Mouse (Mus musculus) macrophage (primary cell): Measurements from ENCODE around the gene Git1. TPM values are rescaled to one million over a fixed set of nuclear protein-coding genes. Genes with fewer than 3 reads are reported as not detected.
A peak's percentile ranks its signal among the peaks of the same experiment; 100 is the strongest.

Experiments
- H3K27ac ChIP-seq: fragments of 350-480 bp; formaldehyde crosslinking; 2 replicates; pipeline ENCODE4 v1.9.0; 2021
- H3K36me3 ChIP-seq: fragments of 350-480 bp; formaldehyde crosslinking; 2 replicates; pipeline ENCODE4 v1.9.0; 2021; ENCODE audit errors: inconsistent target
- H3K4me3 ChIP-seq: fragments of 350-480 bp; formaldehyde crosslinking; 2 replicates; pipeline ENCODE4 v1.9.0; 2021; ENCODE audit errors: inconsistent target
- H3K79me2 ChIP-seq: fragments of 350-480 bp; formaldehyde crosslinking; 2 replicates; pipeline ENCODE4 v1.9.0; 2021; ENCODE audit errors: inconsistent target
- WGBS: methylation state at CpG from one replicate; pipeline ENCODE4 v1.1.7; 2026; ENCODE audit warnings: inconsistent platforms; ENCODE audit not compliant: missing documents; 5-methylcytosine and 5-hydroxymethylcytosine counted together
- polyA plus RNA-seq: library from polyadenylated mRNA; stranded (reverse); fragments of 250-400 nt; gene quantifications from 3 replicates; pipeline ENCODE4 v1.2.4, GENCODE M21; 2018; ENCODE audit warnings: inconsistent platforms

Gene Git1
- polyA plus RNA-seq, 1 experiment from 2014 or later, result 25.3 TPM

- Histone ChIP-seq H3K79me2 (no peaks in the 10 kb centered on the region), H3K36me3 (no peaks in the 10 kb centered on the region), H3K4me3 (no peak overlapping the region), H3K27ac (no peak overlapping the region)
- 65% methylated on average over 9 of the region's 9 CpGs for WGBS
These were observed 26.8 kb upstream of the Git1 start for GRCm38 (mm10) chr11:77466544-77466943.

GRCm38 (mm10) chr11:77467157-77467556 is 26.2 kb upstream of the Git1 start:
- Histone ChIP-seq H3K36me3 (no peaks in the 10 kb centered on the region), H3K27ac (no peak overlapping the region), H3K79me2 (no peaks in the 10 kb centered on the region), H3K4me3 (no peak overlapping the region)
- WGBS, result 4% methylated on average over 25 of the region's 25 CpGs

GRCm38 (mm10) chr11:77467784-77468183 is 25.6 kb upstream of the Git1 start:
- no peaks in the 10 kb centered on the region for H3K79me2 ChIP-seq
- no peaks in the 10 kb centered on the region for H3K36me3 ChIP-seq
- no peak overlapping the region for H3K27ac ChIP-seq
- no peak overlapping the region for H3K4me3 ChIP-seq
- WGBS, result 22% methylated on average over 20 of the region's 20 CpGs

- H3K36me3 ChIP-seq, result no peaks in the 10 kb centered on the region
- 92% methylated on average over 9 of the region's 9 CpGs for WGBS
- no peak overlapping the region for H3K4me3 ChIP-seq
- H3K79me2 ChIP-seq, result no peaks in the 10 kb centered on the region
- H3K27ac ChIP-seq, result no peak overlapping the region
These were observed 25.0 kb upstream of the Git1 start for GRCm38 (mm10) chr11:77468397-77468796.

- Histone ChIP-seq H3K79me2 (no peaks in the 10 kb centered on the region), H3K4me3 (no peak overlapping the region), H3K27ac (no peak overlapping the region), H3K36me3 (no peaks in the 10 kb centered on the region)
- WGBS, result 96% methylated on average over 29 of the region's 29 CpGs
These were observed 22.0 kb upstream of the Git1 start for GRCm38 (mm10) chr11:77471407-77471806.

GRCm38 (mm10) chr11:77472775-77473174 is 20.6 kb upstream of the Git1 start:
- WGBS, result 96% methylated on average over 11 of the region's 16 CpGs
- Histone ChIP-seq H3K79me2 (no peaks in the 10 kb centered on the region), H3K4me3 (no peak overlapping the region), H3K36me3 (no peaks in the 10 kb centered on the region), H3K27ac (no peak overlapping the region)

GRCm38 (mm10) chr11:77476216-77476615 is 17.1 kb upstream of the Git1 start:
- Histone ChIP-seq H3K4me3 (no peak overlapping the region), H3K36me3 (no peaks in the 10 kb centered on the region), H3K27ac (no peak overlapping the region), H3K79me2 (no peaks in the 10 kb centered on the region; the same call in 1 of the 2 replicates)
- whole genome bisulfite sequencing, result 95% methylated on average over 14 of the region's 14 CpGs

GRCm38 (mm10) chr11:77476895-77477294 is 16.5 kb upstream of the Git1 start:
- Histone ChIP-seq H3K36me3 (no peaks in the 10 kb centered on the region), H3K27ac (no peak overlapping the region), H3K4me3 (no peak overlapping the region), H3K79me2 (no peaks in the 10 kb centered on the region; the same call in 1 of the 2 replicates)
- 95% methylated on average over 6 of the region's 6 CpGs for WGBS

DNA sequence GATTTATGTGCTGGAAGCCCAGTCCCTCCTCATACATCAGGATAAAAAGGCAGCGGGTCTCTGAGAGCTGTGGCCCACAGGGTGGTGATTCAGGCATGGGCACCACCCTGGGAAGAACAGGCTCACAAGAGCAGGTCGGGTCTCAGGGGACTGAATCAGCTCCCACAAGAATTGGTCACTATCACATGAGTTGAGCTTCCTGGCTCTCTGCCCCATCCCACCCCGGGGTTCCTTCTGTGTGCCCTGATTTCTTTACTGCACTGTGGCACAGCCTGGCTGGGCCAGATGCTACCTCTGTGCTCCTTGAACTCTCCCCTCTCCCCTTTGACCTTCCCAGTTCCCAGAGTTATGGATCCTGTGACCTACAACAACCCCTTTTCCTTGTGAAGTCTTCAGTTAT is 10.3 kb upstream of the Git1 start:
- 65% methylated on average over 3 of the region's 3 CpGs for WGBS
- Histone ChIP-seq H3K4me3 (no peak overlapping the region), H3K79me2 (peaks cover 8% of the 10 kb centered on the region; the same call in 1 of the 2 replicates), H3K27ac (0 out of 2 replicates have a peak overlapping the region, but pooled peaks have one; percentile 8), H3K36me3 (no peaks in the 10 kb centered on the region)

GRCm38 (mm10) chr11:77483510-77484255 is 9.7 kb upstream of the Git1 start:
- WGBS, result 64% methylated on average over 11 of the region's 11 CpGs

DNA sequence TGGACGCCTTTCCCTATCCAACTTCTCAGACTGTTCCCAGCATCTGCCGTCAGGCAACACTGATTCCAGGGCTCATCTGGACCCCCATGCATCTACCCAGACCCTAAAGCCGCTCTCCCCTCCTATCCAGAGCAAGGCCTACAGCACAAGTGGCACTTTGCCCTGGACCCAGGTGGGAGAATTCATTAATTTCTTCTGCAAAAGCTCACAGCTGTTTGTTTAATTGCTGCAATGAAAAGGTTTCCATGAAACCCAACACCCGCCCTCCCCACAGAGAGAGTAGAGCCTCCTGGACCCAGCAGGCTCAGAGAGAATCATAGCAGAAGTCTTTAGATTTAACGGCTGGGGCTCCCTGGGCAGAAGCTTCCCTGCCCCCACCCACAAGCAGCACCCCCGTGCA is 8.1 kb upstream of the Git1 start:
- H3K4me3 ChIP-seq, result no peak overlapping the region
- no peak overlapping the region for H3K27ac ChIP-seq
- no peaks in the 10 kb centered on the region for H3K36me3 ChIP-seq
- peaks cover 8% of the 10 kb centered on the region; the same call in 1 of the 2 replicates for H3K79me2 ChIP-seq
- 81% methylated on average over 6 of the region's 6 CpGs for WGBS

More at GRCm38 (mm10) chr11:77483510-77484255, 9.7 kb upstream of the Git1 start:
- Histone ChIP-seq H3K36me3 (no peaks in the 10 kb centered on the region), H3K4me3 (no peak overlapping the region), H3K27ac (peak overlapping the region; percentile 8; the same call in 1 of the 2 replicates), H3K79me2 (peaks cover 8% of the 10 kb centered on the region; the same call in 1 of the 2 replicates)

DNA sequence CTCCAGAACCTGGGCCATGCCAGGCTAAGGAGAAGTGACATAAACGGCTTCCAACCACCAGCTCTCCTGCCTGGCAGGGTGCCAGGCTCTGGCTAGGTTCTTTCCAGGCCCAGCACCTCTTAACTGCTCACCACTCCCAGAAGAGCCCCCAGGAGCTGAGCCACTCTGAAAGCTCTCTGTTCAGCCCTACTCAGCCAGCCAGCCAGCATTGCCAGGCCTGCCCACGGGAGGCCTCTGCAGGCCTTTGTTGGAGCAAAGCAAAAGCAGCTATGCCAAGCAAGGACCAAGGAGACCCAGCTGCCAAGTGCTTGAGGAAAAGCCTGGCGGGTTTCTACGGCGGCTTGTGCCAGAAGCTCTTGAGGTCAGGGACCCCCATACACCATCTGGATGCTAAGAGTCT is 6.6 kb upstream of the Git1 start:
- no peaks in the 10 kb centered on the region for H3K36me3 ChIP-seq
- 84% methylated on average over 5 of the region's 5 CpGs for WGBS
- H3K27ac ChIP-seq, result no peak overlapping the region
- peaks cover 8% of the 10 kb centered on the region; the same call in 1 of the 2 replicates for H3K79me2 ChIP-seq
- H3K4me3 ChIP-seq, result no peak overlapping the region

DNA sequence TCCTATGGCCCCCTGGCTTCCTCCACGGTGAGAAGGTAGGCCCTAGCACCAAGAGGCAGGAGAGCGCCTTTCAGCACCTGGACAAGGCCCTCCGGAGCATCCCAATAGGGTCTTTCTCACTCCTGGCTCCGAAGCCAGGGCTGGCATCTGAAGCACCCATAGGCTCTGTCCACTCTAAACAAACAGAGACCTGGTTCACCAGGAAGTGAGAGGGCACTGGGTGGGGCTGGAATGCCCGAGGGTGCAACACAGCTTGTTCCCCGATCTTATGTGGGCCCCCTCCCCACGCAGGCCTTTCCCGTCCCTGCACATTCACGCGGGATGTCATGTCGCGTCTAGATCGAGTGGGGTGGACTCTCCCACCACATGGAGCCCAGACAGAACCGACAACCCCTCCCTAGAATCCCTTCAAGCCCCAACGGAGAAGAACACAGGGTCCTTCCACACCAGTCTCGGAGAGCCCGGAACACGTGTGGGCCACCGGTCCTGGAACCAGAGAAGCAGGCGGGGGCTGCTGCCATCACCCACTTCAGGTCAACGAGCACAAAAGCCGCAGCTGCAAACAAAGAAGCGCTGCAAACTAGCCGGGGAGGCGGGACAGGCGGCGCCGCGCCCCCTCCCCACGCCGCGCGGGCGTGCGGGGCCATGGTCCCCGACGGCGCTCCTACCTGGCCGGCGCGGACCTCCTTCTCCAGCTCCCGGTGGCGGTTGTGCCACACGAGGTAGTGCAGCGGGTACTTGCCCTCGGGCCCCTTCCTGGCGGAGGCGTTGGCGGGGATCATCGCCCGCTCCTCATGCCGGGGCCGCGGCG is 4.4 kb upstream of the Git1 start:
- 11% methylated on average over 55 of the region's 55 CpGs for WGBS
- H3K4me3 ChIP-seq, result peak overlapping the region; percentile 21; the same call in 1 of the 2 replicates
- peaks cover 11% of the 10 kb centered on the region for H3K79me2 ChIP-seq
- H3K36me3 ChIP-seq, result no peaks in the 10 kb centered on the region
- no peak overlapping the region for H3K27ac ChIP-seq

DNA sequence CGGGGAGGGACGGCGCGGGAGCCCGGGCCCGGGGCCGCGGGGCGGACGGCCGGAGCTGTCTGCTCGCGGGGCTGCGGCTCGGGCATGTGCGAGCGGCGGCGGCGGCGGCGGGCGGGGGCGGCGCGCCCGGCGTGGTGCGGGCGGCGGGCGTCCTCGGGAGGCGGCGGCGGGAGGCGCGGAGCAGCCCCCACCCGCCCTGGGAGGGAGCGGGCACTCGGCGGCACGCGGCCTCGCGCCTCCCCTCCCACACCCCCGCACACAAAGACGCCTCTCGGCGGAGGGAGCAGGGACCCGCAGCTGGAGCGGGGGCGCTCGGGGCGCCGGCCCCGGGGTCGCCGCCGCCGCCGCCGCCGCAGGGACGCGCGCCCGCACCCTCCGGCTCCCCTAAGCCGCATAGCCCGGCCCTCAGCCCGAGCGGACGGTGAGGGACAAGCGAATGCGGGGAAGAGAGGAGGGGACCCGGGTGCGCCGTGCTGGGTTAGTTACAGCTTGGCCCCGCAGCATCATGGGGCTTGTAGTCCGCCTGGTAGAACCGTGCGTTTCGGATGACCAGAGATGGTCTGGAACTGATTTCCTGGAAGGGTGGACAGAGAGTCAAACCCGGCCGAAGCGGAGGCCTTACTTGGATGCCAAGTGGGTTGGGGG is 3.6 kb upstream of the Git1 start, which contains the start of gene Ankrd13b:
Ankrd13b (minus strand) TSS at position 88 of the 645 bp plus-strand sequence.
- Histone ChIP-seq H3K4me3 (peak within 1 kb of the TSS; percentile 21; the same call in 1 of the 2 replicates), H3K36me3 (no peaks in the 10 kb centered on the region), H3K27ac (no peak within 1 kb of the TSS), H3K79me2 (peaks cover 19% of the 10 kb centered on the region)
- WGBS, result 1% methylated on average over 38 of the region's 87 CpGs
